Mouse (Mus musculus): Measurements from ENCODE around the gene Slc30a1. TPM values are rescaled to one million over a fixed set of nuclear protein-coding genes. Genes with fewer than 3 reads are reported as not detected.
A peak's percentile ranks its signal among the peaks of the same experiment; 100 is the strongest.

Slc30a1 gene
- polyA plus RNA-seq, 1 experiment: 14.1 TPM

DNA sequence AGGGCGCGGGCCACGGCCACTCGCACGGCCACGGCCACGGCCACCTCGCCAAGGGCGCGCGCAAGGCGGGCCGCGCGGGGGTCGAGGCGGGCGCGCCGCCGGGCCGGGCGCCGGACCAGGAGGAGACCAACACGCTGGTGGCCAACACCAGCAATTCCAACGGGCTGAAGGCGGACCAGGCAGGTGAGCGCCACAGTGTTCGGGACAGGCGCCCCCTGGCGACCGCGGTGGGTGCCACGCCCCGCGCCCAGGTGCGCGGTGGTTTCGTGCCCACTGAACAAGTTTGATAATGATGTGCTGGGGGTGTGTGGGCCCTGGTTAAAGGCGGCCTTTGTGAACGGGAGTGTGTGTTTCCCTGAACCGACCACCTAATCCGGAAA is 854 bp downstream of the Slc30a1 start:
- DNase-seq: peak; percentile 81 to 86
- Histone ChIP-seq H3K4me1 (ENCODE audit: control insufficient read depth, insufficient read depth, low read length) (peaks cover 14% of the 10 kb centered on the region), H3K27ac (ENCODE audit: insufficient read depth, low read length) (peak overlapping the region; percentile 65), H3K4me3 (replicated peaks; ENCODE audit: insufficient read depth, low read depth, low read length) (peak overlapping the region; percentile 65), H3K27me3 (ENCODE audit: control insufficient read depth, insufficient read depth, low read length) (no peaks in the 10 kb centered on the region)
- WGBS: under 1% methylated on average over 40 of the region's 43 CpGs
- TF ChIP-seq CTCF (IDR thresholded peaks at IDR 0.05; ENCODE audit: borderline replicate concordance, insufficient read depth, low read depth, low read length): peak; percentile 83
- no peak for TF ChIP-seq POLR2A (IDR thresholded peaks at IDR 0.05; ENCODE audit: borderline replicate concordance, insufficient read depth, low read length)

DNA sequence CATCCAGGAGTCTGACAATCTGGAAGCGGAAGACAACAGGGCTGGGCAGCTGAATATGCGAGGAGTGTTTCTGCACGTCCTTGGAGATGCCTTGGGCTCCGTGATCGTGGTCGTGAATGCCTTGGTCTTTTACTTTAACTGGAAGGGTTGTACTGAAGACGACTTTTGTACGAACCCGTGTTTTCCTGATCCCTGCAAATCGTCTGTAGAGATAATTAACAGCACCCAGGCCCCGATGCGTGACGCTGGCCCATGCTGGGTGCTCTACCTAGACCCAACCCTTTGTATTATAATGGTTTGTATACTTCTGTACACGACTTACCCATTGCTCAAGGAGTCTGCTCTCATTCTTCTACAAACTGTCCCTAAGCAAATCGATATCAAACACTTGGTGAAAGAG is 2.3 kb downstream of the Slc30a1 start:
- H3K4me1 ChIP-seq (ENCODE audit: control insufficient read depth, insufficient read depth, low read length): peaks cover 14% of the 10 kb centered on the region
- DNase-seq: no peak
- WGBS: 88% methylated on average over 15 of the region's 15 CpGs
- TF ChIP-seq CTCF (IDR thresholded peaks at IDR 0.05; ENCODE audit: borderline replicate concordance, insufficient read depth, low read depth, low read length) (no peak), POLR2A (IDR thresholded peaks at IDR 0.05; ENCODE audit: borderline replicate concordance, insufficient read depth, low read length) (no peak)
- no peaks in the 10 kb centered on the region for H3K27me3 ChIP-seq (ENCODE audit: control insufficient read depth, insufficient read depth, low read length)
- no peak overlapping the region for H3K27ac ChIP-seq (ENCODE audit: insufficient read depth, low read length)
- no peak overlapping the region for H3K4me3 ChIP-seq (replicated peaks; ENCODE audit: insufficient read depth, low read depth, low read length)

DNA sequence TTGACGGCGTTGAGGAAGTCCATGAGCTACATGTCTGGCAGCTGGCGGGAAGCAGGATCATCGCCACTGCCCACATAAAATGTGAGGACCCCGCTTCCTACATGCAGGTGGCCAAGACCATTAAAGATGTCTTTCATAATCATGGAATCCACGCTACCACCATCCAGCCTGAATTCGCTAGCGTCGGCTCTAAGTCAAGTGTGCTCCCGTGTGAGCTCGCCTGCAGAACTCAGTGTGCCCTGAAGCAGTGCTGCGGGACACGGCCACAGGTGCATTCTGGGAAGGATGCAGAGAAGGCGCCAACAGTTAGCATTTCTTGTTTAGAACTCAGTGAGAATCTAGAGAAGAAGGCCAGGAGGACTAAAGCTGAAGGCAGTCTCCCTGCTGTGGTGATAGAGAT is 2.7 kb downstream of the Slc30a1 start:
- H3K27ac ChIP-seq (ENCODE audit: insufficient read depth, low read length): no peak overlapping the region
- H3K4me3 ChIP-seq (replicated peaks; ENCODE audit: insufficient read depth, low read depth, low read length): no peak overlapping the region
- 93% methylated on average over 14 of the region's 14 CpGs for WGBS
- no peak for DNase-seq
- TF ChIP-seq POLR2A (IDR thresholded peaks at IDR 0.05; ENCODE audit: borderline replicate concordance, insufficient read depth, low read length) (no peak), CTCF (IDR thresholded peaks at IDR 0.05; ENCODE audit: borderline replicate concordance, insufficient read depth, low read depth, low read length) (no peak)
- H3K27me3 ChIP-seq (ENCODE audit: control insufficient read depth, insufficient read depth, low read length): no peaks in the 10 kb centered on the region
- peaks cover 14% of the 10 kb centered on the region for H3K4me1 ChIP-seq (ENCODE audit: control insufficient read depth, insufficient read depth, low read length)

DNA sequence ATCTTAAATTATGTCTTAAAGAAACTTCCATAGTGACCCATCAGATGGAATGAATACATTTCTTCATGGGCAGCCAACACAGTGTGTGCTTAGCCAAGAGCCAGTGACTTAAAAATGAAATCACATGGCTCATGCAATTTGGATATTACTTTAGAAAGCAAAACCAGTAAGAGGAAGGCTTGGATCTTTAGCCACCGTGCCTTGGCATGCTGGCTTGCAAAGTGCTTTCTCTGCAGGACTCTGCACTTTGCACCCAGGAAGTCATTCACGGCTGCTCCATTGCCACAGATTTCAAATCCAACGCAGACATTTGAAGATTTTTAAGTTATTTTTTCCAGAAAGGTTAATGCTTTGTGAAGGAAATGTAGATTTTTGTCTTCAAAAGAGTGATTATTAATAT is 4.1 kb downstream of the Slc30a1 start:
- TF ChIP-seq CTCF (IDR thresholded peaks at IDR 0.05; ENCODE audit: borderline replicate concordance, insufficient read depth, low read depth, low read length) (no peak), POLR2A (IDR thresholded peaks at IDR 0.05; ENCODE audit: borderline replicate concordance, insufficient read depth, low read length) (no peak)

DNA sequence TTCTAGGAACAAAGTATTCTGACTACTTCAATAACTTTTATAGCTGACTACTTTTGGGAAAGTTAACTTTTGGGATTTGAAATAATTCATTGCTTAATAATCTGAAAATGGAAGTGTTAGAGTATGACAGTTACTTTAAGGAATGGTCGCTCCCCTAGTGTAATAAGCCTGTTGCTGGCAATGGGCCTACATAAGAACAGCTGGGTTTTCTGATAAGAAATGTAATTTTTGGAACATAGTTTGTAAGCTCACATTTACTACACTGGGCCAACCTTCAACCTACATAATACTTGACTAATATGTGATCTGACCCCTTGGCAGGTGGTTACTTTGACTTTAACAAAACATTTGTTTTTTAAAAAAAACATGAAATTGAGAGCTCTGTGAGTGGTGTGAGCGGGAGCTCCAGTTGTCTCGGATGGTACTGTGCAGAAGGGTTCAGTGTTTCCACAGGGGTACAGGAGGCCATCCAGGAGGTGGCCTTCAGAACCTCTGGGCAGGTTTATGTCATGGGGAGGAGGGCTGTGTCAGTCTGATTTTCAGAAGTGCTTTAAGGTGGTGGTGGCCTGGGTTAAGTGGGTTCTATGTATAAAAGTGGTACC is 4.6 kb downstream of the Slc30a1 start:
- H3K4me3 ChIP-seq (replicated peaks; ENCODE audit: insufficient read depth, low read depth, low read length): no peak overlapping the region
- H3K27me3 ChIP-seq (ENCODE audit: control insufficient read depth, insufficient read depth, low read length): no peaks in the 10 kb centered on the region
- no peak for DNase-seq
- H3K4me1 ChIP-seq (ENCODE audit: control insufficient read depth, insufficient read depth, low read length): peaks cover 14% of the 10 kb centered on the region
- no peak for TF ChIP-seq CTCF (IDR thresholded peaks at IDR 0.05; ENCODE audit: borderline replicate concordance, insufficient read depth, low read depth, low read length)
- no peak for TF ChIP-seq POLR2A (IDR thresholded peaks at IDR 0.05; ENCODE audit: borderline replicate concordance, insufficient read depth, low read length)
- WGBS: 48% methylated on average over 3 of the region's 3 CpGs
- no peak overlapping the region for H3K27ac ChIP-seq (ENCODE audit: insufficient read depth, low read length)

More for the DNA sequence above, 4.1 kb downstream of the Slc30a1 start:
- 20% methylated on average over 3 of the region's 3 CpGs for WGBS
- Histone ChIP-seq H3K4me1 (ENCODE audit: control insufficient read depth, insufficient read depth, low read length) (peaks cover 14% of the 10 kb centered on the region), H3K27ac (ENCODE audit: insufficient read depth, low read length) (no peak overlapping the region), H3K4me3 (replicated peaks; ENCODE audit: insufficient read depth, low read depth, low read length) (no peak overlapping the region), H3K27me3 (ENCODE audit: control insufficient read depth, insufficient read depth, low read length) (no peaks in the 10 kb centered on the region)
- no peak for DNase-seq

DNA sequence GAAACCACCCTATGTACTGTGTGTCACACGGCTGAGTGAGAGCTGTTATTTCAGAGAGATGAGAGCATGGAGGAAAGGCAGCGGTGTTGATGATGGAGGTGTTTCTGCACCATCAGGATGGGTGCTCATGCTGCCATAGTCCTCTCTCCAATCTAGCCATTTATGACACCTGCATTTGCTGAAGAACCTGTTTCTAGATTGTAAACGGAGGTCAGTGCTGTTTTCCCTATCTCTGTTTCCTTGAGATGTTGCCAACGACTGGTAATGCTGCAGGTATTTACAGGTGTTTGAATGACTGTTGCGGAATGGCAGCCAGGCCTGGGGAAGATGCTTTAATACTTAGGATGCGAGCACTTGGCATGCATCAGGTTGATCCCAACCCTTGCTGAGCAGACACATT is 8.1 kb downstream of the Slc30a1 start:
- Histone ChIP-seq H3K4me3 (replicated peaks; ENCODE audit: insufficient read depth, low read depth, low read length) (no peak overlapping the region), H3K4me1 (ENCODE audit: control insufficient read depth, insufficient read depth, low read length) (peaks cover 5% of the 10 kb centered on the region), H3K27ac (ENCODE audit: insufficient read depth, low read length) (no peak overlapping the region), H3K27me3 (ENCODE audit: control insufficient read depth, insufficient read depth, low read length) (no peaks in the 10 kb centered on the region)
- TF ChIP-seq POLR2A (IDR thresholded peaks at IDR 0.05; ENCODE audit: borderline replicate concordance, insufficient read depth, low read length): no peak
- no peak for TF ChIP-seq CTCF (IDR thresholded peaks at IDR 0.05; ENCODE audit: borderline replicate concordance, insufficient read depth, low read depth, low read length)
- 90% methylated on average over 6 of the region's 6 CpGs for WGBS
- no peak for DNase-seq

DNA sequence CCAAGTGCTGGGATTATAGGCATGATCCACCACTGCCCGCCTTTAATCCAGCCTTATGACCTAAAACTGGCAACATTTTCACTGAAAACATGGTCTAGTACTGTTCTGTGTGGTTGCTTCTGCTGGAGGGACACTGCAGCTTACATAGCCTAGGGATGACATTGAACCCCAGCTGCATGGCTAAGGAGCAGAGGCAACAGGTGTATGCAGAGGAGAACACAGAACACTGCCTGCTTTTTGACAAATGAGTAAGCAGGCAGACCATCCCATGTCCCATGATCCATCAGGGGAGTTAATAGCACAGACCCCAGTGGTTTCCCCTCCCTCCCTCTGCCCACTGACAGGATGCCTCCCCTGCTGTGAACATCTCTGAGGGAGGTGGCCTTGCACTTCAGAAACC is 9.0 kb downstream of the Slc30a1 start:
- H3K27me3 ChIP-seq (ENCODE audit: control insufficient read depth, insufficient read depth, low read length): no peaks in the 10 kb centered on the region
- H3K4me1 ChIP-seq (ENCODE audit: control insufficient read depth, insufficient read depth, low read length): peaks cover 5% of the 10 kb centered on the region
- WGBS: 92% methylated on average over 1 of the region's 1 CpGs
- no peak for TF ChIP-seq POLR2A (IDR thresholded peaks at IDR 0.05; ENCODE audit: borderline replicate concordance, insufficient read depth, low read length)
- TF ChIP-seq CTCF (IDR thresholded peaks at IDR 0.05; ENCODE audit: borderline replicate concordance, insufficient read depth, low read depth, low read length): no peak
- no peak overlapping the region for H3K27ac ChIP-seq (ENCODE audit: insufficient read depth, low read length)
- H3K4me3 ChIP-seq (replicated peaks; ENCODE audit: insufficient read depth, low read depth, low read length): no peak overlapping the region
- DNase-seq: no peak

DNA sequence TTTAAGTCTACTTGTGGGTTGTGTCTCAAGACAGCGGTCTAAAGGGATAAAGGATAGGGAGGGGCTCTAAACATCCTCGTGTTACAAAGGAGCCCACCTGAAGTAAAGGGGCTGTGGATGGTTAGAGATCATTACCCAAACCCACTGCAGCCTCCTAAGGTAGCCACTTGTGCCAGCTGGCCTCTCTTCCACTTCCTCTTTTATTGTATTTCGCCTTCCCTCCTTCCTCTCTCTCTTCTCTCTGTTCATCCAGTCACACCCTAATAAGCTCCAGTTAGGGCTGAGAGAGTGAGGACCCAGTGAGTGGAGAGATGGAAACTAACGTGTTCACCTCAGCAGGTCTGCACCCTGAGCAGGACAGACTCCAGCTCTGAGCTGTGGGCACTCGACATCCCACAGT is 10.3 kb downstream of the Slc30a1 start:
- 77% methylated on average over 5 of the region's 5 CpGs for WGBS
- peaks cover 5% of the 10 kb centered on the region for H3K4me1 ChIP-seq (ENCODE audit: control insufficient read depth, insufficient read depth, low read length)
- no peak overlapping the region for H3K27ac ChIP-seq (ENCODE audit: insufficient read depth, low read length)
- H3K27me3 ChIP-seq (ENCODE audit: control insufficient read depth, insufficient read depth, low read length): no peaks in the 10 kb centered on the region
- H3K4me3 ChIP-seq (replicated peaks; ENCODE audit: insufficient read depth, low read depth, low read length): no peak overlapping the region
- TF ChIP-seq POLR2A (IDR thresholded peaks at IDR 0.05; ENCODE audit: borderline replicate concordance, insufficient read depth, low read length): no peak
- no peak for TF ChIP-seq CTCF (IDR thresholded peaks at IDR 0.05; ENCODE audit: borderline replicate concordance, insufficient read depth, low read depth, low read length)
- no peak for DNase-seq
